Mouse (Mus musculus): Measurements from ENCODE around the gene Slc28a2.

- TF ChIP-seq CTCF (IDR thresholded peaks at IDR 0.05; ENCODE audit: low read depth) (no peak), EP300 (IDR thresholded peaks at IDR 0.05; ENCODE audit: low read depth) (no peak)
These were observed 18.7 kb upstream of the Slc28a2 start for GRCm38 (mm10) chr2:122407607-122408006.

All from heart, postnatal 0 days (tissue).